8 mouse cellular contexts compared by ENCODE assay signal in genomic region chr19:58455061-58455495, GRCm38 (mm10). TPM values are rescaled to one million over a fixed set of nuclear protein-coding genes. Genes with fewer than 3 reads are reported as not detected.
DNase-seq lines count a peak whose midpoint lies in the region; ATAC-seq and TF ChIP-seq lines count a peak whose summit lies in the region.

No protein-coding gene starts in this region.

- no peaks in the 10 kb centered on the region for H3K9me3 ChIP-seq in forebrain, embryonic 16.5 days (ENCODE audit: control insufficient read depth, low read length)
- no peaks in the 10 kb centered on the region for H3K9me3 ChIP-seq in intestine, embryonic 14.5 days (ENCODE audit: control insufficient read depth, low read length)
- no peaks in the 10 kb centered on the region for H3K9me3 ChIP-seq in limb, embryonic 15.5 days
- no peaks in the 10 kb centered on the region for H3K9me3 ChIP-seq in midbrain, postnatal 0 days (ENCODE audit: low read length)

- H3K27ac ChIP-seq in forebrain, embryonic 16.5 days (ENCODE audit: low read length) = peak overlapping the region; percentile 22; the same call in 1 of the 2 replicates
- peak overlapping the region; percentile 65 for H3K27ac ChIP-seq in intestine, embryonic 14.5 days (ENCODE audit: low read depth)
- H3K27ac ChIP-seq in limb, embryonic 15.5 days = 0 out of 2 replicates have a peak overlapping the region, but pooled peaks have one; percentile 43
- H3K27ac ChIP-seq in midbrain, postnatal 0 days (ENCODE audit: low read depth, low read length) = peak overlapping the region; percentile 57

- H3K36me3 ChIP-seq in forebrain, embryonic 16.5 days (ENCODE audit: control insufficient read depth, insufficient read depth) = no peaks in the 10 kb centered on the region
- no peaks in the 10 kb centered on the region for H3K36me3 ChIP-seq in intestine, embryonic 14.5 days (ENCODE audit: control insufficient read depth, insufficient read depth, low read length)
- no peaks in the 10 kb centered on the region for H3K36me3 ChIP-seq in limb, embryonic 15.5 days
- H3K36me3 ChIP-seq in midbrain, postnatal 0 days (ENCODE audit: insufficient read depth, low read length) = no peaks in the 10 kb centered on the region

- TF ChIP-seq CTCF in midbrain, postnatal 0 days (IDR thresholded peaks at IDR 0.05) = peak; percentile 58

- peak overlapping the region; percentile 75 for H3K4me2 ChIP-seq in forebrain, embryonic 16.5 days (ENCODE audit: low read length)
- H3K4me2 ChIP-seq in intestine, embryonic 14.5 days (ENCODE audit: low read length) = peak overlapping the region; percentile 98
- H3K4me2 ChIP-seq in limb, embryonic 15.5 days = peak overlapping the region; percentile 97
- H3K4me2 ChIP-seq in midbrain, postnatal 0 days (ENCODE audit: low read depth, low read length, poor library complexity, severe bottlenecking) = peak overlapping the region; percentile 69

- peak overlapping the region; percentile 58 for H3K9ac ChIP-seq in forebrain, embryonic 16.5 days (replicated peaks; ENCODE audit: low read depth, low read length)
- peak overlapping the region; percentile 51 for H3K9ac ChIP-seq in intestine, embryonic 14.5 days (ENCODE audit: low read length)
- H3K9ac ChIP-seq in limb, embryonic 15.5 days = peak overlapping the region; percentile 49; the same call in 1 of the 2 replicates
- peak overlapping the region; percentile 64 for H3K9ac ChIP-seq in midbrain, postnatal 0 days (replicated peaks; ENCODE audit: low read length, poor library complexity, severe bottlenecking)

- peak; percentile 16 for ATAC-seq in CD4-positive, CD25-positive, alpha-beta regulatory T cell, adult 4 months
- peak; percentile 36 for ATAC-seq in forebrain, embryonic 16.5 days
- ATAC-seq in intestine, embryonic 14.5 days (replicated peaks; ENCODE audit: low FRiP score, low TSS enrichment, low read depth) = peak; percentile 38
- ATAC-seq in limb, embryonic 15.5 days (ENCODE audit: insufficient number of reproducible peaks, low FRiP score, low TSS enrichment, low read depth) = no peak
- no peak; the same call in 1 of the 2 replicates for ATAC-seq in midbrain, postnatal 0 days (ENCODE audit: low FRiP score)

- peak; percentile 64 for DNase-seq in MN1 (ENCODE audit: low spot score)
- DNase-seq in intestine, embryonic 14.5 days (ENCODE audit: low spot score) = peak; percentile 81
- peak; percentile 37 for DNase-seq in midbrain, postnatal 0 days (ENCODE audit: low spot score)
- DNase-seq in thymus, postnatal 10 days (ENCODE audit: low spot score in 2 of 2) = peak; percentile 50 to 57
- DNase-seq in cerebellum, adult 11-12 months = no peak

- H3K4me3 ChIP-seq in forebrain, embryonic 16.5 days (replicated peaks; ENCODE audit: low read length) = peak overlapping the region; percentile 45
- peak overlapping the region; percentile 57 for H3K4me3 ChIP-seq in intestine, embryonic 14.5 days (ENCODE audit: low read depth, low read length)
- peak overlapping the region; percentile 51 for H3K4me3 ChIP-seq in limb, embryonic 15.5 days
- H3K4me3 ChIP-seq in midbrain, postnatal 0 days (ENCODE audit: low read depth, low read length) = peak overlapping the region; percentile 45

- peaks cover 45% of the 10 kb centered on the region for H3K4me1 ChIP-seq in forebrain, embryonic 16.5 days (replicated peaks; ENCODE audit: control insufficient read depth, insufficient read depth, low read length)
- peaks cover 37% of the 10 kb centered on the region for H3K4me1 ChIP-seq in intestine, embryonic 14.5 days (replicated peaks; ENCODE audit: control insufficient read depth, insufficient read depth, low read length)
- H3K4me1 ChIP-seq in limb, embryonic 15.5 days = peaks cover 56% of the 10 kb centered on the region
- no peaks in the 10 kb centered on the region for H3K4me1 ChIP-seq in midbrain, postnatal 0 days (ENCODE audit: insufficient read depth, low read length)

- 0% methylated on average over 21 of the region's 21 CpGs for whole genome bisulfite sequencing in forebrain, embryonic 16.5 days
- WGBS in intestine, embryonic 14.5 days = under 1% methylated on average over 21 of the region's 21 CpGs
- WGBS in limb, embryonic 15.5 days = under 1% methylated on average over 21 of the region's 21 CpGs
- under 1% methylated on average over 19 of the region's 21 CpGs for WGBS in midbrain, postnatal 0 days

- H3K27me3 ChIP-seq in forebrain, embryonic 16.5 days (replicated peaks; ENCODE audit: control insufficient read depth, insufficient read depth, low read length) = peaks cover 26% of the 10 kb centered on the region
- peaks cover 23% of the 10 kb centered on the region; the same call in 1 of the 2 replicates for H3K27me3 ChIP-seq in intestine, embryonic 14.5 days (replicated peaks; ENCODE audit: control insufficient read depth, insufficient read depth, low read length)
- H3K27me3 ChIP-seq in limb, embryonic 15.5 days = peaks cover 57% of the 10 kb centered on the region
- no peaks in the 10 kb centered on the region for H3K27me3 ChIP-seq in midbrain, postnatal 0 days (ENCODE audit: insufficient read depth, low read length)

RNA-seq across cellular contexts. Expression of gene Gfra1, which starts 0.6 kb away (rescaled TPM):
- 1 to 10 TPM; 1.1 to 1.7 TPM for polyA plus RNA-seq in CD4-positive, CD25-positive, alpha-beta regulatory T cell, adult 4 months (2017; shearing (Covaris generic))
- 12.5 and 17.3 TPM in 2 replicates for polyA plus RNA-seq in forebrain, embryonic 16.5 days (2015; fragmentation: Nextera tagmentation; extraction: Ambion mirVana)
- polyA plus RNA-seq in intestine, embryonic 14.5 days (2014; fragmentation: Nextera tagmentation; extraction: Ambion mirVana) = 34.3 and 41.3 TPM in 2 replicates
- 16.7 and 18.3 TPM in 2 replicates for polyA plus RNA-seq in limb, embryonic 15.5 days (2015; fragmentation: Nextera tagmentation; extraction: Ambion mirVana)
- total RNA-seq in midbrain, postnatal 0 days (2014; rRNA removed) = 91.5 and 101 TPM in 2 replicates
- polyA plus RNA-seq in midbrain, postnatal 0 days (2015; fragmentation: Nextera tagmentation; extraction: Ambion mirVana) = 34.4 and 36.2 TPM in 2 replicates

RNA-seq across cellular contexts. Expression of gene Ccdc172, which starts 56.7 kb away (rescaled TPM):
- polyA plus RNA-seq in CD4-positive, CD25-positive, alpha-beta regulatory T cell, adult 4 months (2017; shearing (Covaris generic)) = not detected
- polyA plus RNA-seq in forebrain, embryonic 16.5 days (2015; fragmentation: Nextera tagmentation; extraction: Ambion mirVana) = not detected in 2 replicates
- polyA plus RNA-seq in intestine, embryonic 14.5 days (2014; fragmentation: Nextera tagmentation; extraction: Ambion mirVana) = not detected in 2 replicates
- not detected in 2 replicates for polyA plus RNA-seq in limb, embryonic 15.5 days (2015; fragmentation: Nextera tagmentation; extraction: Ambion mirVana)
- not detected in 2 replicates for total RNA-seq in midbrain, postnatal 0 days (2014; rRNA removed)
- not detected in 2 replicates for polyA plus RNA-seq in midbrain, postnatal 0 days (2015; fragmentation: Nextera tagmentation; extraction: Ambion mirVana)

Comparison
In these comparisons a context has a peak if more than half of its experiments do, and no peak if none do; other contexts are left out.
1. ATAC-seq: peak in CD4-positive, CD25-positive, alpha-beta regulatory T cell, adult 4 months (single experiment), forebrain, embryonic 16.5 days (single experiment) and intestine, embryonic 14.5 days (single experiment); none in limb, embryonic 15.5 days (single experiment) and midbrain, postnatal 0 days (single experiment).
2. Peak in every context shown above with its lines, with median percentiles within 50 percentile points of each other: H3K27ac ChIP-seq, H3K4me2 ChIP-seq, H3K4me3 ChIP-seq and H3K9ac ChIP-seq.